Mouse (Mus musculus) bone marrow macrophage, adult 2 months (primary cell): ENCODE results near the gene 9130213A22Rik. TPM values are rescaled to one million over a fixed set of nuclear protein-coding genes. Genes with fewer than 3 reads are reported as not detected.

Experiments used
- H3K27ac ChIP-seq: 2 replicates; pipeline ENCODE4 v1.5.1; 2012; ENCODE audit warnings: low read depth, low read length; ENCODE audit not compliant: insufficient read depth
- H3K4me1 ChIP-seq: 2 replicates; pipeline ENCODE4 v1.6.1; 2012; ENCODE audit warnings: low read length; ENCODE audit not compliant: control insufficient read depth, insufficient read depth
- H3K4me3 ChIP-seq: 2 replicates; pipeline ENCODE4 v1.5.1; 2012; ENCODE audit warnings: mild to moderate bottlenecking, low read length, moderate library complexity; ENCODE audit not compliant: insufficient read depth
- CTCF ChIP-seq: IDR thresholded peaks from 2 replicates; pipeline ENCODE4 v1.5.1; 2012; ENCODE audit warnings: low read depth, mild to moderate bottlenecking, low read length, moderate library complexity
- POLR2A ChIP-seq: IDR thresholded peaks from 2 replicates; pipeline ENCODE4 v1.6.1; 2012; ENCODE audit warnings: mild to moderate bottlenecking, low read depth, low read length, borderline replicate concordance
- polyA plus RNA-seq: library from polyadenylated mRNA; stranded (reverse); fragments of >200 nt; gene quantifications from 2 replicates; pipeline ENCODE4 v1.2.4, GENCODE M21; 2012; ENCODE audit not compliant: missing spikeins, insufficient read depth, insufficient read length

The 9130213A22Rik gene
- polyA plus RNA-seq, 1 experiment: 0.35 TPM

GRCm38 (mm10) chr11:69117737-69118695, 4.4 kb downstream of the 9130213A22Rik start:
- TF ChIP-seq POLR2A: no peak
- no peak for TF ChIP-seq CTCF
- peaks cover 16% of the 10 kb centered on the region for H3K4me1 ChIP-seq

GRCm38 (mm10) chr11:69116843-69117242, 5.5 kb downstream of the 9130213A22Rik start:
- H3K4me3 ChIP-seq: no peak overlapping the region
- H3K27ac ChIP-seq: no peak overlapping the region
- TF ChIP-seq POLR2A: no peak
- no peak for TF ChIP-seq CTCF
- H3K4me1 ChIP-seq: peaks cover 16% of the 10 kb centered on the region

More at GRCm38 (mm10) chr11:69117737-69118695, 4.4 kb downstream of the 9130213A22Rik start:
- Histone ChIP-seq H3K27ac (no peak overlapping the region), H3K4me3 (peak overlapping the region; percentile 70)

GRCm38 (mm10) chr11:69114621-69115020, 7.8 kb downstream of the 9130213A22Rik start:
- Histone ChIP-seq H3K27ac (no peak overlapping the region), H3K4me1 (peaks cover 18% of the 10 kb centered on the region)
- TF ChIP-seq POLR2A (no peak), CTCF (no peak)

DNA sequence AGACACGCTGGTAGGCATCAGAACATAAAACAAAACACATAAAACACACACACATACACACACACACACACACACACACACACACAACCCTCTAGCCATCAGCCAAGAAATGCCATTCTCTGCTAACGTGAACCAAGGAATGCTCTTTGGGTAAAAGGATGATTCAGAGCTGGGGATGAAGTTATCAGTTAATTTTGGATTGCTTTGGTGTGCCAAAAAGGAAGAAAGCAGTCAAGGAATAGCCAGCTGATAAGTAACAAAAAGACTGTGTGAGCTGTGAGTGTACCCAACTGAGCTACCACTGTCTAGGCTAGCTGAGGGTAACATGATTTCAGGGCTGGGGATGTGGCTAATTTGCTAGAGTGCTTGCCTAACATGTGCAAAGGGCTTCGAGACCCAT, 8.4 kb downstream of the 9130213A22Rik start:
- Histone ChIP-seq H3K4me3 (no peak overlapping the region), H3K27ac (no peak overlapping the region), H3K4me1 (peaks cover 12% of the 10 kb centered on the region)
- TF ChIP-seq POLR2A (no peak), CTCF (no peak)

More at GRCm38 (mm10) chr11:69114621-69115020, 7.8 kb downstream of the 9130213A22Rik start:
- no peak overlapping the region for H3K4me3 ChIP-seq

DNA sequence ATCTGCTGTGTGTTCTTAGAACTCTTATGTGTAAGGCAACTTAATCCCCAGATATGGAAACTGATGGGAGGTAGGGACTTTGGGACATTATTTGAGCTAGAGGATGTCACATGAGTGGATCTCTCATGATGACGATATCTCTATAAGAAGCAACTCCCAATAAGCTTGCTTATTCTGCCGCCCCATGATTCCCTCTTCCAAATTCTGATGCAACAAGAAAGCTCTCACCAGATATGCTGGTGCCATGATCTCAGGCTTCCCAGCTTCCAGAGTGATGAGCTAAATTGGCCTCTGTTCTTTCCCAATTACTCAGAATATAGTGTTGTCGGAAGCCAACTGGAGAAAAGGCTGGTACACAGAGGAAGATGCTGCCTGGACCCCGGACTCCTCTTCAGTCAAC, 10.5 kb downstream of the 9130213A22Rik start:
- no peak for TF ChIP-seq CTCF
- TF ChIP-seq POLR2A: no peak
- no peak overlapping the region for H3K27ac ChIP-seq
- H3K4me1 ChIP-seq: peaks cover 9% of the 10 kb centered on the region
- H3K4me3 ChIP-seq: no peak overlapping the region

- Histone ChIP-seq H3K4me1 (peaks cover 9% of the 10 kb centered on the region), H3K4me3 (peak overlapping the region; percentile 58)
These were observed 11.2 kb downstream of the 9130213A22Rik start for GRCm38 (mm10) chr11:69111051-69111810.

GRCm38 (mm10) chr11:69110319-69111046, 11.9 kb downstream of the 9130213A22Rik start:
- H3K27ac ChIP-seq: peak overlapping the region; percentile 27; the same call in 1 of the 2 replicates
- H3K4me1 ChIP-seq: peaks cover 9% of the 10 kb centered on the region
- no peak for TF ChIP-seq CTCF
- TF ChIP-seq POLR2A: peak; percentile 31; the same call in 1 of the 2 replicates
- H3K4me3 ChIP-seq: peak overlapping the region; percentile 58

More at GRCm38 (mm10) chr11:69111051-69111810, 11.2 kb downstream of the 9130213A22Rik start:
- H3K27ac ChIP-seq: no peak overlapping the region
- TF ChIP-seq POLR2A (no peak), CTCF (no peak)

GRCm38 (mm10) chr11:69109032-69109900, 13.1 kb downstream of the 9130213A22Rik start:
- peaks cover 9% of the 10 kb centered on the region for H3K4me1 ChIP-seq
- TF ChIP-seq POLR2A (no peak), CTCF (no peak)
- H3K27ac ChIP-seq: no peak overlapping the region
- H3K4me3 ChIP-seq: no peak overlapping the region
